9 mouse cellular contexts compared by ENCODE assay signal in genomic region chr4:139624706-139625105, GRCm38 (mm10). TPM values are rescaled to one million over a fixed set of nuclear protein-coding genes. Genes with fewer than 3 reads are reported as not detected.
A peak's percentile ranks its signal among the peaks of the same experiment; 100 is the strongest.
DNase-seq lines count a peak whose midpoint lies in the region; ATAC-seq lines count a peak whose summit lies in the region.
"Had no signal": no experiment of that assay in that cellular context is flagged by ENCODE, and none has a peak within 500 bp of the region (broad histone marks: within the 10 kb centered on the region; RNA-seq: fewer than 3 reads in every experiment).

No protein-coding gene starts in this region.

- H3K9me3 ChIP-seq in hindbrain, embryonic 15.5 days = no peaks in the 10 kb centered on the region
- H3K9me3 ChIP-seq in hindbrain, embryonic 12.5 days (replicated peaks) = no peaks in the 10 kb centered on the region
- no peaks in the 10 kb centered on the region for H3K9me3 ChIP-seq in embryonic facial prominence, embryonic 14.5 days (ENCODE audit: control insufficient read depth, low read length)
- no peaks in the 10 kb centered on the region for H3K9me3 ChIP-seq in midbrain, embryonic 16.5 days (replicated peaks; ENCODE audit: control insufficient read depth, low read length, poor library complexity, severe bottlenecking)

- WGBS in hindbrain, embryonic 15.5 days = 73% methylated on average over 10 of the region's 10 CpGs
- WGBS in hindbrain, embryonic 12.5 days = 83% methylated on average over 10 of the region's 10 CpGs
- 68% methylated on average over 10 of the region's 10 CpGs for WGBS in embryonic facial prominence, embryonic 14.5 days
- WGBS in midbrain, embryonic 16.5 days = 80% methylated on average over 10 of the region's 10 CpGs

- no peaks in the 10 kb centered on the region for H3K36me3 ChIP-seq in hindbrain, embryonic 15.5 days
- no peaks in the 10 kb centered on the region for H3K36me3 ChIP-seq in hindbrain, embryonic 12.5 days
- H3K36me3 ChIP-seq in embryonic facial prominence, embryonic 14.5 days (ENCODE audit: control insufficient read depth, insufficient read depth, low read length) = no peaks in the 10 kb centered on the region
- H3K36me3 ChIP-seq in midbrain, embryonic 16.5 days (ENCODE audit: control insufficient read depth, insufficient read depth, low read length) = no peaks in the 10 kb centered on the region

- peak overlapping the region; percentile 17; the same call in 1 of the 2 replicates for H3K9ac ChIP-seq in hindbrain, embryonic 15.5 days
- no peak overlapping the region for H3K9ac ChIP-seq in hindbrain, embryonic 12.5 days
- no peak overlapping the region; the same call in 1 of the 2 replicates for H3K9ac ChIP-seq in embryonic facial prominence, embryonic 14.5 days (ENCODE audit: low read depth, low read length)
- peak overlapping the region; percentile 83 for H3K9ac ChIP-seq in midbrain, embryonic 16.5 days (ENCODE audit: low read depth, low read length)

- peak overlapping the region; percentile 89 for H3K4me2 ChIP-seq in hindbrain, embryonic 15.5 days
- H3K4me2 ChIP-seq in hindbrain, embryonic 12.5 days (replicated peaks) = no peak overlapping the region
- H3K4me2 ChIP-seq in embryonic facial prominence, embryonic 14.5 days (ENCODE audit: low read depth, low read length) = peak overlapping the region; percentile 79
- H3K4me2 ChIP-seq in midbrain, embryonic 16.5 days (ENCODE audit: low read length) = peak overlapping the region; percentile 71; the same call in 1 of the 2 replicates

- H3K27ac ChIP-seq in hindbrain, embryonic 15.5 days (replicated peaks) = no peak overlapping the region
- no peak overlapping the region for H3K27ac ChIP-seq in hindbrain, embryonic 12.5 days
- no peak overlapping the region for H3K27ac ChIP-seq in embryonic facial prominence, embryonic 14.5 days (replicated peaks; ENCODE audit: low read depth, low read length)
- H3K27ac ChIP-seq in midbrain, embryonic 16.5 days (ENCODE audit: low read length) = no peak overlapping the region

- H3K4me3 ChIP-seq in hindbrain, embryonic 15.5 days = no peak overlapping the region
- H3K4me3 ChIP-seq in hindbrain, embryonic 12.5 days = no peak overlapping the region
- H3K4me3 ChIP-seq in embryonic facial prominence, embryonic 14.5 days (ENCODE audit: low read depth, low read length) = no peak overlapping the region
- no peak overlapping the region for H3K4me3 ChIP-seq in midbrain, embryonic 16.5 days (ENCODE audit: low read depth, low read length)

- DNase-seq in embryonic facial prominence, embryonic 14.5 days (ENCODE audit: low spot score) = peak; percentile 66
- DNase-seq in kidney, postnatal 4 days = peak; percentile 54 to 66
- no peak for DNase-seq in cerebellum, adult 9-10 months
- DNase-seq in thymus, adult 18-20 months = no peak
- DNase-seq in thymus, postnatal 4 days = no peak

- ATAC-seq in hindbrain, embryonic 15.5 days (ENCODE audit: low FRiP score, low read depth) = no peak
- no peak for ATAC-seq in hindbrain, embryonic 12.5 days (ENCODE audit: low FRiP score)
- ATAC-seq in embryonic facial prominence, embryonic 14.5 days (ENCODE audit: low read depth) = no peak
- ATAC-seq in midbrain, embryonic 16.5 days = no peak

- no peaks in the 10 kb centered on the region for H3K27me3 ChIP-seq in hindbrain, embryonic 15.5 days
- no peaks in the 10 kb centered on the region for H3K27me3 ChIP-seq in hindbrain, embryonic 12.5 days
- no peaks in the 10 kb centered on the region for H3K27me3 ChIP-seq in embryonic facial prominence, embryonic 14.5 days (replicated peaks; ENCODE audit: control insufficient read depth, insufficient read depth, low read length)
- no peaks in the 10 kb centered on the region for H3K27me3 ChIP-seq in midbrain, embryonic 16.5 days (ENCODE audit: control insufficient read depth, insufficient read depth, low read depth, low read length)

- peaks cover 28% of the 10 kb centered on the region for H3K4me1 ChIP-seq in hindbrain, embryonic 15.5 days (replicated peaks)
- peaks cover 20% of the 10 kb centered on the region for H3K4me1 ChIP-seq in hindbrain, embryonic 12.5 days
- H3K4me1 ChIP-seq in embryonic facial prominence, embryonic 14.5 days (ENCODE audit: control insufficient read depth, insufficient read depth, low read length) = peaks cover 12% of the 10 kb centered on the region; the same call in 1 of the 2 replicates
- H3K4me1 ChIP-seq in midbrain, embryonic 16.5 days (ENCODE audit: control insufficient read depth, insufficient read depth, low read length) = peaks cover 21% of the 10 kb centered on the region

RNA-seq across cellular contexts. Expression of gene Aldh4a1, which starts 2.0 kb away (rescaled TPM):
- 27.5 and 29.4 TPM in 2 replicates for polyA plus RNA-seq in hindbrain, embryonic 15.5 days (2015; fragmentation: Nextera tagmentation; extraction: Ambion mirVana)
- polyA plus RNA-seq in hindbrain, embryonic 12.5 days (2016; fragmentation: Nextera tagmentation; extraction: Ambion mirVana) = 20.6 and 21.4 TPM in 2 replicates
- polyA plus RNA-seq in embryonic facial prominence, embryonic 14.5 days (2014; fragmentation: Nextera tagmentation; extraction: Ambion mirVana) = 21.1 and 23.9 TPM in 2 replicates
- polyA plus RNA-seq in midbrain, embryonic 16.5 days (2015; fragmentation: Nextera tagmentation; extraction: Ambion mirVana) = 23.5 and 27.0 TPM in 2 replicates

RNA-seq across cellular contexts. Expression of gene Gm21969, which starts 21.7 kb away (rescaled TPM):
- not detected in 2 replicates for polyA plus RNA-seq in hindbrain, embryonic 15.5 days (2015; fragmentation: Nextera tagmentation; extraction: Ambion mirVana)
- not detected in 2 replicates for polyA plus RNA-seq in hindbrain, embryonic 12.5 days (2016; fragmentation: Nextera tagmentation; extraction: Ambion mirVana)
- not detected in 2 replicates for polyA plus RNA-seq in embryonic facial prominence, embryonic 14.5 days (2014; fragmentation: Nextera tagmentation; extraction: Ambion mirVana)
- not detected in 2 replicates for polyA plus RNA-seq in midbrain, embryonic 16.5 days (2015; fragmentation: Nextera tagmentation; extraction: Ambion mirVana)
- polyA plus RNA-seq: embryonic facial prominence, embryonic 11.5 days had no signal

RNA-seq across cellular contexts. Expression of gene Tas1r2, which starts 28.6 kb away (rescaled TPM):
- not detected in 2 replicates for polyA plus RNA-seq in hindbrain, embryonic 15.5 days (2015; fragmentation: Nextera tagmentation; extraction: Ambion mirVana)
- not detected in 2 replicates for polyA plus RNA-seq in hindbrain, embryonic 12.5 days (2016; fragmentation: Nextera tagmentation; extraction: Ambion mirVana)
- not detected in 2 replicates for polyA plus RNA-seq in embryonic facial prominence, embryonic 14.5 days (2014; fragmentation: Nextera tagmentation; extraction: Ambion mirVana)
- polyA plus RNA-seq in midbrain, embryonic 16.5 days (2015; fragmentation: Nextera tagmentation; extraction: Ambion mirVana) = not detected in 2 replicates
- polyA plus RNA-seq: embryonic facial prominence, embryonic 11.5 days had no signal

Comparison
In these comparisons a context has a peak if more than half of its experiments do, and no peak if none do; other contexts are left out.
1. H3K9ac ChIP-seq: peak in hindbrain, embryonic 15.5 days (single experiment) and midbrain, embryonic 16.5 days (single experiment); none in hindbrain, embryonic 12.5 days (single experiment) and embryonic facial prominence, embryonic 14.5 days (single experiment).
2. DNase-seq: peak in embryonic facial prominence, embryonic 14.5 days (single experiment) and kidney, postnatal 4 days (2 of 2); none in cerebellum, adult 9-10 months (single experiment), thymus, adult 18-20 months (0 of 2) and thymus, postnatal 4 days (single experiment).